Comparison of ENCODE assay signal across 16 mouse cellular contexts in the genomic region with DNA sequence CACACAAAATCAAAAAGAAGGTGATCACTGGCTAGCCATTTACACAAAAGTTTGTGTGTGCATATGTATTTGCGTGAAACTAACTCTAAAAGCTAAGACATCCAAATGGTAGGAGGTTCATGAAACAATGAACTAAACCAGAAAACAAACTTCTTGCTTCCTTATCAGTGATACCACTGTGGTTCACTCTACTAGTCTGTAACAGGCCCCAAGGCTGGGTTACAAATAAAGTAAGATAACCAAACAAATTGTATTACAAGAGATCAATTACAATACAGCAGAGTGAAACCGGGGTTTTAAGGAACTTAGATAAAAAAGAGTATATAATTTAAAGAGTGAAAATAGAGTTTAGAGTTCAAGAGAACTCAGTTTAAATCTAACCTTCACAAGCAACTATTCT.
"Had no signal": no experiment of that assay in that cellular context is flagged by ENCODE, and none has a peak within 500 bp of the region (broad histone marks: within the 10 kb centered on the region; RNA-seq: fewer than 3 reads in every experiment).

No protein-coding gene starts in this region.

- ATAC-seq: intestine, embryonic 15.5 days; midbrain, embryonic 15.5 days had no signal

- H3K27ac ChIP-seq: intestine, embryonic 15.5 days; limb, embryonic 12.5 days; limb, embryonic 15.5 days; midbrain, embryonic 12.5 days; midbrain, embryonic 15.5 days had no signal

- H3K4me1 ChIP-seq: intestine, embryonic 15.5 days; limb, embryonic 12.5 days; limb, embryonic 15.5 days; midbrain, embryonic 12.5 days; midbrain, embryonic 15.5 days had no signal

- H3K9me3 ChIP-seq: intestine, embryonic 15.5 days; limb, embryonic 12.5 days; limb, embryonic 15.5 days; midbrain, embryonic 12.5 days; midbrain, embryonic 15.5 days had no signal

- H3K36me3 ChIP-seq: intestine, embryonic 15.5 days had no signal

- H3K27me3 ChIP-seq: intestine, embryonic 15.5 days; limb, embryonic 12.5 days; limb, embryonic 15.5 days; midbrain, embryonic 12.5 days; midbrain, embryonic 15.5 days had no signal

- H3K9ac ChIP-seq: intestine, embryonic 15.5 days; limb, embryonic 12.5 days; limb, embryonic 15.5 days; midbrain, embryonic 12.5 days; midbrain, embryonic 15.5 days had no signal

- H3K4me3 ChIP-seq: intestine, embryonic 15.5 days; limb, embryonic 12.5 days; limb, embryonic 15.5 days; midbrain, embryonic 12.5 days; midbrain, embryonic 15.5 days; myocyte had no signal

- H3K4me2 ChIP-seq: intestine, embryonic 15.5 days; limb, embryonic 12.5 days; limb, embryonic 15.5 days; midbrain, embryonic 12.5 days; midbrain, embryonic 15.5 days had no signal

- DNase-seq: kidney, adult 18-20 months; kidney, adult 9 months; kidney, postnatal 14 days; kidney, postnatal 4 days; left cerebral cortex, postnatal 4 days; lung, adult 2 months; lung, postnatal 14 days; lung, postnatal 4 days; thymus, adult 18-20 months; thymus, postnatal 36 days had no signal
